Mouse (Mus musculus): ENCODE measurements around the gene Agpat3. TPM values are rescaled to one million over a fixed set of nuclear protein-coding genes. Genes with fewer than 3 reads are reported as not detected.

Gene Agpat3
- polyA plus RNA-seq, 1 experiment from 2014 or later: 28.7 TPM

DNA sequence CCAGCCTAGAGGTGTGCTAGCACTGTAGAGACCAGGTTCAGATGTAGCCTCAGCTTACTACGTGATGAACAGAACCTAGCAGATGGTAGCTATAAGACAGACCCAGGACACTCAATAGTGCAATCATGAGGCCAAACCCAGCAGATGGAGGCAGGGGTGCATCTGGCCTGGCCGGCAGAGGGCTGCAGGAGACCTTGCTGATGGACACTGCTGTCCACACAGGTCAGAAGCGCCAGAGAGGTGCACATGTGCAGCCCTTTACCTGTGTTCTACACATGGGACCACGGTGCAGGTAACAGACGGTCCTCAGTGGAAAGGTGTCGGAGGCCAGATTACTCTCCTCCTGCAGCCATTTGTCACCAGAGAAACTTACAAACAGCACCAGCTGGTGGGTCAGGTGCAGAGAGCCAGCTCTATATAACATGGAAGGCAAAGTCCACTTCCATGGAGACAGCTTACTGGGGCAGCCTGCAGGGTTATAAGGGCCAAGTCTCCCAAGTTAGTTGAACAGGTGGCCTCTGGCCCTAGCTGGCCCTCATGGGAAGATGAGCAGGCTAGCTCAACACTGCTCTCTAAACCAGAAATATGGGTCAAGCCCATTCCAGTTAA is 27.6 kb downstream of the Agpat3 start:
- Histone ChIP-seq H3K9ac (ENCODE audit: low read depth, low read length) (no peak overlapping the region), H3K9me3 (ENCODE audit: control insufficient read depth, low read length) (no peaks in the 10 kb centered on the region), H3K27me3 (replicated peaks; ENCODE audit: control insufficient read depth, insufficient read depth, low read length) (no peaks in the 10 kb centered on the region), H3K36me3 (ENCODE audit: control insufficient read depth, insufficient read depth, low read length) (no peaks in the 10 kb centered on the region), H3K4me1 (replicated peaks; ENCODE audit: control insufficient read depth, insufficient read depth, low read length) (peaks cover 17% of the 10 kb centered on the region), H3K4me2 (no peak overlapping the region), H3K27ac (ENCODE audit: low read depth, low read length) (no peak overlapping the region), H3K4me3 (ENCODE audit: low read depth, low read length) (no peak overlapping the region)
- ATAC-seq (replicated peaks; ENCODE audit: low FRiP score): no peak
- WGBS: 77% methylated on average over 6 of the region's 6 CpGs
- DNase-seq (ENCODE audit: low spot score): no peak

DNA sequence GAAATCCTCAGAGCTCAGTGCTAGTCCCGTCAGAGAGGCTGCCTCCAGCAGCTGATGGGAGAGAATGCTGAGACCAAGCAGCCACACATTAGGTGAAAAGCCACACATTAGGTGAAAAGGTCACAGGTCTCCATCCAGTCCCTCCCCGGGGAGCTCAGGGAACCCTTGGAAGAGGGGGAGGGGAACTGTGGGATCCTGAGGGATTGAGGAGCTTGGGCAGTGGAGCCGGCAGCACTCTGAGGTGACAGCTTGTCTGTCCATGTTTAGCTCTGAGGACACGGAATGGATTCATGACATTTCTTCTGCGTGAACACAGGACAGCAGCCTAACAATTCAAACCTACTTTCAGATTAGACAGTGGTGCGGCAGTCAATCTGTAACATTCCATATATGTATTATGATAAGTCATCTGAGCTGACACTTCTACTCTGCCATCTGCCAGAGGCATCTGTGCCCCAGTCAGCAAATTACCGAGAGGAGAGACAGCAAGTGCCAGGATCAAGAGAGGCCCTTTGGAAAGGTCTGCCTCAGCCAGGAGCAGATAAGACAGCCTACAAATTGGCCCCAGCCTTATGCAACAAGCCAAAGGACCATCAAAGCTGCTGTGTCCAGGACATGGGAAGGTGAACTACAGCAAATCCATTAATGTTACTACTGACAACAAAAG is 28.9 kb downstream of the Agpat3 start:
- Histone ChIP-seq H3K36me3 (ENCODE audit: control insufficient read depth, insufficient read depth, low read length) (no peaks in the 10 kb centered on the region), H3K4me2 (no peak overlapping the region), H3K9me3 (ENCODE audit: control insufficient read depth, low read length) (no peaks in the 10 kb centered on the region), H3K27ac (ENCODE audit: low read depth, low read length) (no peak overlapping the region), H3K27me3 (replicated peaks; ENCODE audit: control insufficient read depth, insufficient read depth, low read length) (no peaks in the 10 kb centered on the region), H3K4me3 (ENCODE audit: low read depth, low read length) (no peak overlapping the region), H3K9ac (ENCODE audit: low read depth, low read length) (no peak overlapping the region), H3K4me1 (replicated peaks; ENCODE audit: control insufficient read depth, insufficient read depth, low read length) (peaks cover 17% of the 10 kb centered on the region)
- ATAC-seq (replicated peaks; ENCODE audit: low FRiP score): no peak
- 48% methylated on average over 7 of the region's 7 CpGs for WGBS
- DNase-seq (ENCODE audit: low spot score): no peak

DNA sequence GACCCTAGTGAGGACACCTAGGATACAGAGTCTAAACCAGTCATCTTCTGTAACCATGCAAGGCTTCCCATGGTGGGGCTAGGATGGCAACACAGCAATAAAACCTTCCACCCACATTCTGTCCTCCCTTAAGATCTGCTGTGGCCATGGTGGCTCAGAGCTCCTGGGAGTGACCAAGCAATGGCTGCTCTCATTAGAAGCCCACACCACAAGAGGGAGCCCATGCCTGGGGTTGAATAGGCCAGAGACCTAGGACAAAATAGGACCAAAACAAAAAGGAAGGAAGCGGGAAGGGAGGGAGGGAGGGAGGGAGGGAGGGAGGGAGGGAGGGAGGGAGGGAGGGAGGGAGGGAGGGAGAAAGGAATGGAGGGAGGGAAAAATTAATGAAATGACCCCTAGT is 29.5 kb downstream of the Agpat3 start:
- DNase-seq (ENCODE audit: low spot score) (no peak), ATAC-seq (replicated peaks; ENCODE audit: low FRiP score) (no peak)
- Histone ChIP-seq H3K4me3 (ENCODE audit: low read depth, low read length) (no peak overlapping the region), H3K4me2 (no peak overlapping the region), H3K4me1 (replicated peaks; ENCODE audit: control insufficient read depth, insufficient read depth, low read length) (peaks cover 17% of the 10 kb centered on the region), H3K36me3 (ENCODE audit: control insufficient read depth, insufficient read depth, low read length) (no peaks in the 10 kb centered on the region), H3K9me3 (ENCODE audit: control insufficient read depth, low read length) (no peaks in the 10 kb centered on the region), H3K27ac (ENCODE audit: low read depth, low read length) (no peak overlapping the region), H3K9ac (ENCODE audit: low read depth, low read length) (no peak overlapping the region), H3K27me3 (replicated peaks; ENCODE audit: control insufficient read depth, insufficient read depth, low read length) (no peaks in the 10 kb centered on the region)
- no CpG with 5 or more reads among the region's 1 CpGs for WGBS

DNA sequence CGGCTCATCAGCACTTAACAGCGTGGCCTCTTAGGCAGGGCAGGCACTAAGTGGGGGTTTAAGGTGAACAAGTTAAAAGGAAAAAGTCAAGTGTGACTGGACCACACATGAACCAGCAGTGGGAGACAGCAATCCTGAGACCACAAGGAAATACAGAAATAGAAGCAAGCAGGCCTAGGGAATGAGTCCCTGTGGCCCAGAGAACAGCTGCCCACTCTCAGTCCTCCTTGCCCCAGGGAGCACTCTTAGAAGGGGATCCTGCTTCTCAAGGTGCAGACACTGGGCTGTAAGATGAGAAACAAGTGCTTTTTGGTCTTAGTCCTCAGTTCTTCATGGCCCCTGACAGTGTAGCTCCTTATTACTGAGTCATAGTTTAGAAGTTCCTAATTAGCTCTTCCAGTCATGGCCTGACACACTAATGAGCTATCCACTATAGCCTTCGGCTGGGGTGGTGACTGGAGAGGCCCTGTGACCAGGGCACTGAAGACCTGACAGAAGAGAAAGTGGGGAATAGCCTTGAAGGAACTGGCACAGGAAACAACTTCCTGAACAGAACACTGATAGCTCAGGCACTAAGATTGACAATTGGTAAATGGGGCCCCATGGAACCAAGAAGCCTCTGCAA is 31.0 kb downstream of the Agpat3 start:
- Histone ChIP-seq H3K36me3 (ENCODE audit: control insufficient read depth, insufficient read depth, low read length) (no peaks in the 10 kb centered on the region), H3K27me3 (replicated peaks; ENCODE audit: control insufficient read depth, insufficient read depth, low read length) (no peaks in the 10 kb centered on the region), H3K4me3 (ENCODE audit: low read depth, low read length) (no peak overlapping the region)

DNA sequence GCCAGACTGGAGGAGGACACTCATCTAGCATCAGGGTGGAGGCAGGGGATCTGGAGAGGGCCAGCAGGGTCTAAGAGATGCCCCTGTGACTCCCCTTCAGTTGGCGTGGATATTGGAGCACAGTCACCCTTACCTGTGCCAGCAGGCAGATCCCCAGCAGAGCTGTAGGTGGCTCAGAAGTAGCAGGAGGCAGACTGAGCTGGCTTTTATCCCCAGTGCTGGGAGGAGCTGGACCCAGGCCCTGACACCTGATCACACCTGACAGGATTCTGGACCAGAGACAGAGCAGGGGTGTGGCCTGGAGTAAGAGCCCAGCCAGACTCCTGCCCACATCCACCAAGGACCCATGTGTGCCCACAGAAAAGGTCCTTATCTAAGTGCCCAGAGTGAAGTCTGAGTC is 31.8 kb downstream of the Agpat3 start:
- peaks cover 14% of the 10 kb centered on the region for H3K4me1 ChIP-seq (replicated peaks; ENCODE audit: control insufficient read depth, insufficient read depth, low read length)
- DNase-seq (ENCODE audit: low spot score): no peak
- no peaks in the 10 kb centered on the region for H3K27me3 ChIP-seq (replicated peaks; ENCODE audit: control insufficient read depth, insufficient read depth, low read length)
- no peaks in the 10 kb centered on the region for H3K9me3 ChIP-seq (ENCODE audit: control insufficient read depth, low read length)
- no peak overlapping the region for H3K4me3 ChIP-seq (ENCODE audit: low read depth, low read length)
- no peak overlapping the region for H3K4me2 ChIP-seq
- H3K27ac ChIP-seq (ENCODE audit: low read depth, low read length): no peak overlapping the region
- no peak for ATAC-seq (replicated peaks; ENCODE audit: low FRiP score)
- 81% methylated on average over 1 of the region's 1 CpGs for WGBS
- H3K9ac ChIP-seq (ENCODE audit: low read depth, low read length): no peak overlapping the region
- no peaks in the 10 kb centered on the region for H3K36me3 ChIP-seq (ENCODE audit: control insufficient read depth, insufficient read depth, low read length)

More for the DNA sequence above, 31.0 kb downstream of the Agpat3 start:
- DNase-seq (ENCODE audit: low spot score): no peak
- WGBS: 63% methylated on average over 3 of the region's 3 CpGs
- ATAC-seq (replicated peaks; ENCODE audit: low FRiP score): no peak
- H3K9me3 ChIP-seq (ENCODE audit: control insufficient read depth, low read length): no peaks in the 10 kb centered on the region
- H3K9ac ChIP-seq (ENCODE audit: low read depth, low read length): no peak overlapping the region
- H3K4me1 ChIP-seq (replicated peaks; ENCODE audit: control insufficient read depth, insufficient read depth, low read length): peaks cover 16% of the 10 kb centered on the region
- no peak overlapping the region for H3K27ac ChIP-seq (ENCODE audit: low read depth, low read length)
- H3K4me2 ChIP-seq: no peak overlapping the region

DNA sequence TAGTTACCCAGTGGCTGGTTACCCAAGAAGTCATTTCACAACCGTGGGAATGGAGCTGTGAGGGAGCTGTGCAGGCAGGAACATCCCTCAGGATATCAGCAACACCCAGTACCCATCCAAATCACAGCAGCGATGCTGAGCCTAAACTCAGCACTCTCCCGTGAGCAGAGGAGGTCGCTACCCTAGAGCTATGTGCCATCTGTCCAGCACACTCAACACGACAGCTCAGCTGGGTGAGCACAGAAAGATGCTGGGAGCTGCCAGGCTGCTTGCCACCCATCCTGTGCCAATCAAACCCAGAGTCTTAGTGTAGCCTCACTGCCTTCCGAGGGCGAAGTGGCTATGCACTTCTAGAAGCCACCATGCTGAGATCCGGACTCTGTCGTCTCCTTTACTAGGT is 32.3 kb downstream of the Agpat3 start:
- DNase-seq (ENCODE audit: low spot score): no peak
- no peak for ATAC-seq (replicated peaks; ENCODE audit: low FRiP score)
- H3K9me3 ChIP-seq (ENCODE audit: control insufficient read depth, low read length): no peaks in the 10 kb centered on the region
- no peak overlapping the region for H3K9ac ChIP-seq (ENCODE audit: low read depth, low read length)
- H3K4me3 ChIP-seq (ENCODE audit: low read depth, low read length): no peak overlapping the region
- no peaks in the 10 kb centered on the region for H3K36me3 ChIP-seq (ENCODE audit: control insufficient read depth, insufficient read depth, low read length)
- H3K4me2 ChIP-seq: no peak overlapping the region
- WGBS: 89% methylated on average over 9 of the region's 9 CpGs
- no peak overlapping the region for H3K27ac ChIP-seq (ENCODE audit: low read depth, low read length)
- peaks cover 14% of the 10 kb centered on the region; the same call in 1 of the 2 replicates for H3K4me1 ChIP-seq (replicated peaks; ENCODE audit: control insufficient read depth, insufficient read depth, low read length)
- no peaks in the 10 kb centered on the region for H3K27me3 ChIP-seq (replicated peaks; ENCODE audit: control insufficient read depth, insufficient read depth, low read length)

DNA sequence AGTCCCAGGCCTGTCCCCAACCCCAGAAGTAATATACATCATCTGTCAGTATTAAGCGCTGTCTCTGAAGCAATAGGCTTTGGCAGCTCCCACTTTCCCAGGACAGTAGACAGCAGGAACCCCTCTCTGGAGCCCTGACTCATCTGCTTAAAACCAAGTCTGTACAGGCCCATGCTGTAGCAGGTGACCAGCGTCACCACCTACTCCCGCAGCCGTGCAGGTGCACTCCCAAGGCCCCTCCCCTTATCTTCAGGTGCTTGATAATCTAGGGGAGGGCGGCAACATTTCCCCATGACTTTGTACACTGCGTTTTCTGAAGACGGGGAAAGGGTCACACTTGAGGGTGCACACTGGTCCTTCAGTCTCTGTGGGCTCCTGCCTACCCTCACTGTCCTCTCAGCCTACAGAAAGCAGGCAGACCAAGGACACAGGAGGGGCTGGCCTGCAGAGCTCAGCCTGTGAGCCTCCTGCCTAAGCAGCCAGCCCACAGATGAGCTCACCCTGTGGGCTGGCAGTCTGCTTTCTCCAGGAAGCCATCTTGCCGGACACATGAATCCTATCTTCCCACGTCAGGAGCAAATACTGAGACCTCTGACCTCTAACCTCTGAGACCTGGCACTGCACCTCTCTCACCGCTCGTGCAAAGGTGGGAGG is 34.9 kb downstream of the Agpat3 start:
- DNase-seq (ENCODE audit: low spot score) (no peak), ATAC-seq (replicated peaks; ENCODE audit: low FRiP score) (no peak)
- H3K27ac ChIP-seq (ENCODE audit: low read depth, low read length): no peak overlapping the region
- H3K27me3 ChIP-seq (replicated peaks; ENCODE audit: control insufficient read depth, insufficient read depth, low read length): no peaks in the 10 kb centered on the region
- H3K4me1 ChIP-seq (replicated peaks; ENCODE audit: control insufficient read depth, insufficient read depth, low read length): no peaks in the 10 kb centered on the region
- H3K4me2 ChIP-seq: no peak overlapping the region
- no peaks in the 10 kb centered on the region for H3K9me3 ChIP-seq (ENCODE audit: control insufficient read depth, low read length)
- no peaks in the 10 kb centered on the region for H3K36me3 ChIP-seq (ENCODE audit: control insufficient read depth, insufficient read depth, low read length)
- no peak overlapping the region for H3K4me3 ChIP-seq (ENCODE audit: low read depth, low read length)
- no peak overlapping the region for H3K9ac ChIP-seq (ENCODE audit: low read depth, low read length)
- 72% methylated on average over 11 of the region's 11 CpGs for WGBS

DNA sequence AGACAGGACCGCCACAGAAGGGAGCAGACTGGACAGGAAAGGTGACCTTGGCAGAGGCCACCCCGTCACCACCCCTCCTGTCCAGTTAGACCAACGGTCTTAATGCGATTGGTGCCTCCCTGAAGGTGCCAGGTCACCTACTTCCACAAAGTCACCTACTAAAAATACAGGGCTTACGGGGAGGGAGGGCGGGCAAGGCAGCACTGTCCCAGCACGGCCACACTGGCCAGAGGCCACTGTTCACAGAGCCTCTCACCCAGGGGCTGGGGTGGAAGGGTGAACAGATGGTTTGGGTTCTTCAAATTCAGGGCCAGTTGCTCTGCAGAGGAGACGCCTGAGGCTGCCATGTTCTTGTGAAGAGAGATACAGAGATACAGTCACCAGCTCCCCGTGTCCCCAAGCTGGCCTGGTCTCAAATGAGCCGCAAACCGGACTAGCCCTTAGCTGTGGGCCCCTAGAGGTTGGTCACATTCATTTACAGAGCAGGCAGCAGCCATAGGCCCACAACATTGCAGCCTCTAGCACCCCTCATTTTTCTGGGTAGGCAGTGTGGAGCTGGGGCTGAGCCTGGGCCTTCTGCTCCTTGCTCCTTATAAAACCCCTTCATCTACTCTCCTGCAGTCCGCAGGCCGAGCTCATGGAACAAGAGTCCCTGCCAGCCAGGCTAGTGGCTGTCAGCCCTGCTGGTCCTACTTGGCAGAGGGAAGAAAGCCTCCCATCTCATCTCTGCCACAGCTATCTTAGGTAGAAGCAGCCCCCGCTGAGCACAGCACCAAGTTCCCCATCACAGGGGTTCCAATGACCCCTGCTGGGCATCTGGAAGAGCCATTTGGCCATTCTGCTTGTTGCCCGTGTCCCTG is 35.8 kb downstream of the Agpat3 start:
- no peak overlapping the region for H3K9ac ChIP-seq (ENCODE audit: low read depth, low read length)
- 84% methylated on average over 15 of the region's 15 CpGs for WGBS
- no peak for ATAC-seq (replicated peaks; ENCODE audit: low FRiP score)
- H3K4me1 ChIP-seq (replicated peaks; ENCODE audit: control insufficient read depth, insufficient read depth, low read length): 0 out of 2 replicates have a peak, but pooled peaks cover 3% of the 10 kb centered on the region
- no peaks in the 10 kb centered on the region for H3K36me3 ChIP-seq (ENCODE audit: control insufficient read depth, insufficient read depth, low read length)
- no peaks in the 10 kb centered on the region for H3K27me3 ChIP-seq (replicated peaks; ENCODE audit: control insufficient read depth, insufficient read depth, low read length)
- no peaks in the 10 kb centered on the region for H3K9me3 ChIP-seq (ENCODE audit: control insufficient read depth, low read length)
- H3K4me3 ChIP-seq (ENCODE audit: low read depth, low read length): no peak overlapping the region
- H3K27ac ChIP-seq (ENCODE audit: low read depth, low read length): no peak overlapping the region
- H3K4me2 ChIP-seq: no peak overlapping the region
- DNase-seq (ENCODE audit: low spot score): no peak

All from liver, embryonic 11.5 days (tissue).